Mouse (Mus musculus): ENCODE results near the gene Gadd45a. TPM values are rescaled to one million over a fixed set of nuclear protein-coding genes. Genes with fewer than 3 reads are reported as not detected.

Gene Gadd45a
- polyA plus RNA-seq, 1 experiment from 2014 or later, result 49.5 TPM

DNA sequence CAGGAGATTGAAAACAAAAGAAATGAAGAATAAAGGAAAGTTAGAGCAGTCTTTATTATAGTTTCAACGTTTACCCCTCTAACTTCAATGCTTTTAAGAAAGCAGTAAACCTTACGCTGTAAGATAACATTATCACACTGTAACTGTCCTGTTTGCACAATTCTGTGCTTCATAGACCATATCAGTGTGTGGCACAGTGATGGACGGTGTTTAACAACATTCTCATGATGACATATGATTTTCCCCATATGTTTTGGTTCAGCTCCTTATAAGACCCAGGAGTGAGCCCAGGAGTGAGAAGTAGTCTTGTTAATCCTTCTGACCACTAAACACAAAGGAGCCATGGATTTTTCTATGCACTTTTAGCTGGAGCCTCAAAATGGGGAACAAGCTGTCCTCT lies 9.7 kb upstream of the Gadd45a start:
- H3K9me3 ChIP-seq (ENCODE audit: low read length), result no peaks in the 10 kb centered on the region
- no peak for DNase-seq
- peak; percentile 74 for ATAC-seq
- TF ChIP-seq CTCF (IDR thresholded peaks at IDR 0.05; ENCODE audit: low read depth), result no peak
- TF ChIP-seq EP300 (IDR thresholded peaks at IDR 0.05; ENCODE audit: low read depth), result peak; percentile 89
- WGBS (ENCODE audit: insufficient replicate concordance), result 49% methylated on average over 3 of the region's 3 CpGs
- no peak overlapping the region for H3K9ac ChIP-seq (replicated peaks)
- no peak overlapping the region for H3K4me2 ChIP-seq (ENCODE audit: low read depth, low read length)
- H3K36me3 ChIP-seq (replicated peaks; ENCODE audit: insufficient read depth, low read length), result no peaks in the 10 kb centered on the region
- H3K4me1 ChIP-seq (ENCODE audit: insufficient read depth), result peaks cover 6% of the 10 kb centered on the region; the same call in 1 of the 2 replicates
- H3K27ac ChIP-seq (ENCODE audit: low read depth), result no peak overlapping the region
- no peaks in the 10 kb centered on the region for H3K27me3 ChIP-seq (ENCODE audit: insufficient read depth, low read length)
- H3K4me3 ChIP-seq (ENCODE audit: low read depth, low read length), result no peak overlapping the region

- ATAC-seq (no peak), DNase-seq (no peak)
- no peak overlapping the region for H3K9ac ChIP-seq (replicated peaks)
- H3K27ac ChIP-seq (ENCODE audit: low read depth), result no peak overlapping the region
- no peak overlapping the region for H3K4me3 ChIP-seq (ENCODE audit: low read depth, low read length)
- TF ChIP-seq CTCF (IDR thresholded peaks at IDR 0.05; ENCODE audit: low read depth) (no peak), EP300 (IDR thresholded peaks at IDR 0.05; ENCODE audit: low read depth) (no peak)
- H3K36me3 ChIP-seq (replicated peaks; ENCODE audit: insufficient read depth, low read length), result no peaks in the 10 kb centered on the region
- peaks cover 6% of the 10 kb centered on the region; the same call in 1 of the 2 replicates for H3K4me1 ChIP-seq (ENCODE audit: insufficient read depth)
- H3K4me2 ChIP-seq (ENCODE audit: low read depth, low read length), result no peak overlapping the region
- no peaks in the 10 kb centered on the region for H3K27me3 ChIP-seq (ENCODE audit: insufficient read depth, low read length)
- no peaks in the 10 kb centered on the region for H3K9me3 ChIP-seq (ENCODE audit: low read length)
- 55% methylated on average over 3 of the region's 3 CpGs for WGBS (ENCODE audit: insufficient replicate concordance)
Observed at GRCm38 (mm10) chr6:67045424-67045823, 8.2 kb upstream of the Gadd45a start.

- Histone ChIP-seq H3K4me1 (ENCODE audit: insufficient read depth) (0 out of 2 replicates have a peak, but pooled peaks cover 5% of the 10 kb centered on the region), H3K27ac (ENCODE audit: low read depth) (no peak overlapping the region), H3K9ac (replicated peaks) (no peak overlapping the region), H3K4me3 (ENCODE audit: low read depth, low read length) (no peak overlapping the region), H3K27me3 (ENCODE audit: insufficient read depth, low read length) (no peaks in the 10 kb centered on the region), H3K4me2 (ENCODE audit: low read depth, low read length) (no peak overlapping the region), H3K36me3 (replicated peaks; ENCODE audit: insufficient read depth, low read length) (no peaks in the 10 kb centered on the region), H3K9me3 (ENCODE audit: low read length) (no peaks in the 10 kb centered on the region)
- TF ChIP-seq CTCF (IDR thresholded peaks at IDR 0.05; ENCODE audit: low read depth) (no peak), EP300 (IDR thresholded peaks at IDR 0.05; ENCODE audit: low read depth) (no peak)
- ATAC-seq, result no peak
- DNase-seq, result no peak
- WGBS (ENCODE audit: insufficient replicate concordance), result 61% methylated on average over 4 of the region's 4 CpGs
Observed at GRCm38 (mm10) chr6:67040904-67041410, 3.7 kb upstream of the Gadd45a start.

- 0 out of 2 replicates have a peak, but pooled peaks cover 2% of the 10 kb centered on the region for H3K36me3 ChIP-seq (replicated peaks; ENCODE audit: insufficient read depth, low read length)
- no peak overlapping the region for H3K4me2 ChIP-seq (ENCODE audit: low read depth, low read length)
- no peak overlapping the region for H3K9ac ChIP-seq (replicated peaks)
- DNase-seq, result no peak
- no peaks in the 10 kb centered on the region for H3K27me3 ChIP-seq (ENCODE audit: insufficient read depth, low read length)
- no peak overlapping the region for H3K27ac ChIP-seq (ENCODE audit: low read depth)
- H3K4me1 ChIP-seq (ENCODE audit: insufficient read depth), result peaks cover 16% of the 10 kb centered on the region; the same call in 1 of the 2 replicates
- ATAC-seq, result no peak
- TF ChIP-seq CTCF (IDR thresholded peaks at IDR 0.05; ENCODE audit: low read depth), result peak; percentile 40; the same call in 1 of the 2 replicates
- no peak for TF ChIP-seq EP300 (IDR thresholded peaks at IDR 0.05; ENCODE audit: low read depth)
- WGBS (ENCODE audit: insufficient replicate concordance), result 89% methylated on average over 3 of the region's 3 CpGs
- H3K4me3 ChIP-seq (ENCODE audit: low read depth, low read length), result no peak overlapping the region
- H3K9me3 ChIP-seq (ENCODE audit: low read length), result no peaks in the 10 kb centered on the region
Observed at GRCm38 (mm10) chr6:67038964-67039363, 1.7 kb upstream of the Gadd45a start.

DNA sequence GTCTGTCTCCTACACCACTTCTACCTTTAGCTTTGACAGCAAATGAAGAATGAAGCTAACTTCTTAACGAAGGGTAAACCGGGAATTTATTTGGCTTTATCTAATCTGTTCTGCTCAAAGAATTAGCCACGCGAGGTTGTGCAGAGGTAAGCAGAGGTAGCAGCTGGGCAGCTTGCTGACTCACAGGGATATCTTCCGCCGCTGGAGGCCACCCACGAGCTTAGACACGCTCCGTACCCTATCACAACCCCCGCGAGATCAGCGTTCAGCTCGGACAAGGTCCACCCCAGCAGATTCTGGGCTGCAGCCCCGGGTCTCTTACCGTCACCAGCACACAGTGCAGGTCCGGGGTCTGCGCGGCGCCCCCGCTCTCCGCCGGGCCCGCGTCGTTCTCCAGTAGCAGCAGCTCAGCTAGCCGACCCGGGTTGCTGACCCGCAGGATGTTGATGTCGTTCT lies 873 bp downstream of the Gadd45a start:
- Histone ChIP-seq H3K27ac (ENCODE audit: low read depth) (peak overlapping the region; percentile 99), H3K36me3 (replicated peaks; ENCODE audit: insufficient read depth, low read length) (0 out of 2 replicates have a peak, but pooled peaks cover 2% of the 10 kb centered on the region), H3K4me1 (ENCODE audit: insufficient read depth) (peaks cover 20% of the 10 kb centered on the region; the same call in 1 of the 2 replicates), H3K4me3 (ENCODE audit: low read depth, low read length) (peak overlapping the region; percentile 98), H3K4me2 (ENCODE audit: low read depth, low read length) (peak overlapping the region; percentile 87), H3K9me3 (ENCODE audit: low read length) (no peaks in the 10 kb centered on the region), H3K27me3 (ENCODE audit: insufficient read depth, low read length) (no peaks in the 10 kb centered on the region), H3K9ac (replicated peaks) (peak overlapping the region; percentile 97)
- peak; percentile 9; the same call in 1 of the 2 replicates for TF ChIP-seq EP300 (IDR thresholded peaks at IDR 0.05; ENCODE audit: low read depth)
- TF ChIP-seq CTCF (IDR thresholded peaks at IDR 0.05; ENCODE audit: low read depth), result peak; percentile 86
- under 1% methylated on average over 29 of the region's 29 CpGs for WGBS (ENCODE audit: insufficient replicate concordance)
- peak; percentile 75 for ATAC-seq
- peak; percentile 90 for DNase-seq

DNA sequence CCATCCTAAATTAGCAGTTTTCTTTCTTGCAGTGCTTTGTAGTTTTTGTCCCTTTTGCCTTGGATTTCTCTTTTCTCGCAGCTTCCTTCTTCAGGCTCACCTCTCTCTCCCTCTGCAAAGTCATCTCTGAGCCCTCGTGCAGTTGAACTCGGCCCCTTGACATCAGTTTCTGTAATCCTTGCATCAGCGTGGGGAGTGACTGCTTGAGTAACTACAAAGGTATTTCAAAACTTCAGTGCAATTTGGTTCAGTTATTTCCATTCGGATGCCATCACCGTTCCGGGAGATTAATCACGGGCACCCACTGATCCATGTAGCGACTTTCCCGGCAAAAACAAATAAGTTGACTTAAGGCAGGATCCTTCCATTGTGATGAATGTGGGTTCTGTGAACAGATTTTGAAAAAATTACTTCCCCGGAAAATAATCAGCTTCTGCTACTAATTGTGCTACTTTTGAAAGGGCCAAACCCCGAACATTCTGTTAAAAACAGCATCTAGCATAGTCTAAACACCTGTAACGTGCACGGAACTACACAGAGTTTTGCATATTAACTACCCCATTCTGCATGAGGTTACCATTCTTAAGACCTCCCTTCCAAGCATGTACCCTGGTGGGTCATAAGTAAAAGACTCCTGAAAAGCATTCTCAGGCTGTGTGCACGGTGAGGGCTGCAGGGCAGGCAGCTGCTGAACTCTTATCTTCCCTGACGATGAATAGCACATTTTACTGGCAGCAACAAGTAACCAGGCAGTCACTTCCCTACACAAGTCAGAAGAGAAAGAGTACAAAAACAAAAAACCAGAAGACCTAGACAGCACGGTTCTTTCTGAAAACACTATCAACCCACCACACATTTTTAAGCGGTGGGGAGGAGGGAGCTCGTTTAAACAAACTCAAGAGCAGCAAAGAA lies 1.6 kb downstream of the Gadd45a start:
- 16% methylated on average over 19 of the region's 19 CpGs for WGBS (ENCODE audit: insufficient replicate concordance)
- TF ChIP-seq EP300 (IDR thresholded peaks at IDR 0.05; ENCODE audit: low read depth), result peak; percentile 72
- TF ChIP-seq CTCF (IDR thresholded peaks at IDR 0.05; ENCODE audit: low read depth), result no peak
- peak; percentile 50 for ATAC-seq

More for the DNA sequence above, 1.6 kb downstream of the Gadd45a start:
- Histone ChIP-seq H3K4me1 (ENCODE audit: insufficient read depth) (peaks cover 20% of the 10 kb centered on the region; the same call in 1 of the 2 replicates), H3K27ac (ENCODE audit: low read depth) (peak overlapping the region; percentile 99), H3K9ac (replicated peaks) (peak overlapping the region; percentile 97), H3K4me3 (ENCODE audit: low read depth, low read length) (peak overlapping the region; percentile 98), H3K27me3 (ENCODE audit: insufficient read depth, low read length) (no peaks in the 10 kb centered on the region), H3K36me3 (replicated peaks; ENCODE audit: insufficient read depth, low read length) (0 out of 2 replicates have a peak, but pooled peaks cover 2% of the 10 kb centered on the region), H3K9me3 (ENCODE audit: low read length) (no peaks in the 10 kb centered on the region), H3K4me2 (ENCODE audit: low read depth, low read length) (peak overlapping the region; percentile 87)
- DNase-seq, result peak; percentile 62
